Mouse (Mus musculus) gastrocnemius, postnatal 25 days (tissue): ENCODE results near the gene Cpb2. TPM values are rescaled to one million over a fixed set of nuclear protein-coding genes. Genes with fewer than 3 reads are reported as not detected.

Source experiments
- DNase-seq: peaks from one replicate; pipeline ENCODE4 v3.0.0; 2022
- long read RNA-seq, 2 experiments: library from polyadenylated mRNA; stranded (forward); transcript quantifications; one replicate each; pipeline ENCODE4 v2.0.0; 2021
- total RNA-seq, 2 experiments: library from RNA; stranded (reverse); gene quantifications; 1 replicate in 1 of 2; 2 replicates in 1 of 2; pipeline ENCODE4 v1.2.3; 2021

Cpb2 gene
- total RNA-seq: not detected
- long read RNA-seq, experiment 1: 0 reads
- long read RNA-seq, experiment 2: 0 reads

- DNase-seq: no peak
Measured at GRCm38 (mm10) chr14:75242087-75242486, at the start of gene Cpb2. Gene Cpb2 (plus strand): TSS chr14:75242287.

DNA sequence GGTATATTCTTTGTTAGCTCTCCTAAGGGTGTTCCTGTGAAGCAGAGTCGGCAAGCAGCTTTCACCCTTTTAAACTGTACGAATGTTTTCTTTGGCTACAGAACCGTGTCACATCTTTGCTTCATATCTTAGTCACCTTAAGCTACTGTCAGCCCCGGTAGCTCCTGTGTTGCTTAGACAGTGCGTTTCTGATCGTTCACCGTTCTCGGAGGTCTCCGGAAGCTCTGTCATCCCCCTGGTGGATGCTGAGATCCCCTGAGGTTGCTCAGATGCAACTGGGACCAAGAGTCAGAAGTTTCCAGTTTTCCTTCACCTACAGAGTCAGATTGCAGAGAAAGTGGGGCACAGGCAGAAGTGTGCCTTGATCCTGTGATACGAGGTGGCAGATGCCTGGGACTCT lies 49.7 kb upstream of the Cpb2 start:
- DNase-seq: no peak

- DNase-seq: no peak
Measured at GRCm38 (mm10) chr14:75192858-75193257, 49.2 kb upstream of the Cpb2 start.

DNA sequence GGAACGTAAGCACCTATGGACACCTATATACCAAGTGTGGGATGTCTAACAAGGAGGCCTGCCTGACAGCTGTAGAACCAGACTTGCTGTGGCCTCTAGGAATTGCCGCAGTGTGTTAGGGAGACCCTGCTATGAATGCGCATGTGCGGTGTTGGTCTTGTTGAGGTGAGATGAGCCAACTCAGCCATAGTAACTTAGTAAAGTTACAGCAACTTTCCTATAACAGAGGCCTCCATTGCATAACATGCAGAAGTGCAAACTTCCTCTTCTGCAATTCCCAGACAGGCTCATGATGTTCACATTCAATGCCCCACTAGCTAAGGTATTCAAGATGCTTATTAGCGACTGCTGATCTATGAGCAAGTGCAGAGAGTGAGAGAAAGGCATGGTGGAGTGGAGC lies 46.6 kb upstream of the Cpb2 start:
- DNase-seq: no peak

GRCm38 (mm10) chr14:75197027-75197426 lies 45.1 kb upstream of the Cpb2 start:
- DNase-seq: no peak

DNA sequence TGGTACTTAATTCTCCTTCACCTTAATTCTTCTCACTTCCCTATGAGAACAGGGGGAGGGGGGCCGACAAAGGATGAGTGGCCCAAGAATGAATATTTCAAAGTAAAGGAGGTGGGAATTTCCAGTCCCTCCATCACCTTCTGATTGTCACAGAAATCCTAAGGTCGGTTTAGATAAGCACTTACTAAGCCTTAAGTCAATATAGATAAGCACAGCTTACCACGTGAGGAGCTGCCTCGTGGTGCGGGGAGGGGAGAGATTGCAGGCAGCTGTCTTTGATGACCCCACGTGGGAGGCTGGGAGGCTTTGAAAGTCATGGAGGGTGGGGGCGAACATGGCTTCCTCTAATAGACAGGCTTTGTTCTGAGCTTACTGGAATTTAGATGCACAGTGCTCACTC lies 44.4 kb upstream of the Cpb2 start:
- no peak for DNase-seq

DNA sequence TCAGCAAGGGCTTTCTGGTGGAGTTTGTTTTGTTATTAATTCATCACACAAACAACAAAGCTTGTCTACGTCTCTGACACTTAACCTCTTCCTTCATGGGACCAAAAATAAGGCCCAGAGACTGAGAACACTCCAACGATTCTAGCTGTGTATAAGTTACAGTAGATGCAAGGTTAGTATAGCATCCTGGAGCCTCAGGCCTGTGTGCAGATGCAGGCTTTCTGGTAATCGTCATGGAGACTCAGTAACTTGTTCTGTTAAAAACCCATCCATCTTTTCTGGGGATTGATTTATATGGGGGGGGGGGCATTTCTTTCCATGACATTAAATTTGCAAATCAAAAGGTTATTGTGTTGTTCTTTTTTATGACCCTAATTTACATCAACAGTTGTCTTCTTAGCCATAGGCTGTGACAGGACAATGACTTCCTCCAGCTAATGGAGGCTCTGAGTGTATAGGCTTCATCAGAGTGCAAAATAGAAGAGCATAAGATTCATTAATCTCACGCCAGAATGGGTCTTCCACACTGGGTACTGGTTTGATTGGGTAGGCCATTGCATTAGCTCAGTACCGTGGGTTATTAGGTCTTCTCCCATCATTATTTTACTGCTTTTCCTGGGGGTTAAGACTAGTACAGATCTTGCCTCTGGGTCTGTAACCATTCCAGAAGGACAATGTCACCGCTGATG lies 36.6 kb upstream of the Cpb2 start:
- DNase-seq: no peak

DNA sequence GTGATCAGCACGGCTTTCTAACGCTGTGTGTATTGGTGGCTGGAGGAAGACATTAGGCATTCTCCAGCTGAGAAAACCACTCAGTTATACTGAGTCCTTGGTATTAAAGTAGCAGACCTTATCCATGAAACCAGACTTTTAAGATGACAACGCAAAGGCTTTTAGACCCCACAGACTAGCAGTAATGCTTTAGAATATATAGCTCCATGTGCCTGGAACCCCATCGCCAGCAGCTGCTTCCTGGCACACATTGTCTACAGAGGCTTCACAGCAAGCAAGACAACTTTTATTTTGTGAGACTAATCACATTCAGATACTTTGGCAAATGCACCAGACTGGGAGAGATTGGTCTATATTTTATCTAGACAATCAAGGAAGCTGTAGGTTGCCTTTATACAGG lies 35.8 kb upstream of the Cpb2 start:
- no peak for DNase-seq

GRCm38 (mm10) chr14:75208572-75209151 lies 33.4 kb upstream of the Cpb2 start:
- no peak for DNase-seq

GRCm38 (mm10) chr14:75213752-75214151 lies 28.3 kb upstream of the Cpb2 start:
- no peak for DNase-seq

GRCm38 (mm10) chr14:75218843-75219242 lies 23.2 kb upstream of the Cpb2 start:
- no peak for DNase-seq

- DNase-seq: no peak
Measured at GRCm38 (mm10) chr14:75219250-75219913, 22.7 kb upstream of the Cpb2 start.

DNA sequence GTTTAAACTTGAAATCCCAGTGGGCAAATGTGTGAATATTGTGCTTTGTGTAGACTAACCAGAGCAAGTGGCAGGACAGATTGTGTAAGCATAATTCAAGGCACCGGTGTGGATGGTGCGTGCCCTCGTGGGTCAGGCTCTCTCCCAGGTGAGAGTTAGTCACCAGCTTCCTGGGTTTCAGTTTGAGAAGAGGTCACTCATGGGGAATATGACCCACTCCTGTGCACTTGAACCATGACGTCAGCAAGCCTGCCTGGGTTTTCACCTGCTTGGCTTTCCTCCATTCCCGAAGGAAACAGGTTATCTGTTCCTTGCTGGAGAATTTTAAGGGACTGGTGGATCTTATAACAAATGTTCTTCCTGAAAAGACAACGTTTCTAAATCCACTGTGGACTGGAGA lies 19.7 kb upstream of the Cpb2 start:
- DNase-seq: no peak

GRCm38 (mm10) chr14:75227453-75228084 lies 14.5 kb upstream of the Cpb2 start:
- DNase-seq: no peak

- DNase-seq: no peak
Measured at GRCm38 (mm10) chr14:75229834-75230233, 12.3 kb upstream of the Cpb2 start.

DNA sequence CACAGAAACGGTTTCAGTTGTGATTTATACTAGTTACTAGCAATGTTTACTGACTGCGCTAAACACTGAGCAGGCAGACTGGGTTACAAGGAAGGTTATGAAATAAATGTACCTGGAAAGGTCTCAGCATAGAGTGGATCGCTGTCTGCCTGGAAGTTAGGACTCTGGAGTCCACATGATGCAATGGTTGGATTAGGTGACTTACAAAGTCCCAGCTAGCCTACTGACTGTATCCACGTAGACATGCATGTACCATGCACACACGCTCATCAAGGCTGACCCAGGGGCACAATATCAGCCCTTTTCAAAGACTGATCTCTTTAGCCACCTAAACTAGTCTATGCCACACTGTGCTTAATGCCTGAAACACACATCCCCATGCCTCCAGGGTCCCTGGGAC lies 9.0 kb upstream of the Cpb2 start:
- DNase-seq: no peak

DNA sequence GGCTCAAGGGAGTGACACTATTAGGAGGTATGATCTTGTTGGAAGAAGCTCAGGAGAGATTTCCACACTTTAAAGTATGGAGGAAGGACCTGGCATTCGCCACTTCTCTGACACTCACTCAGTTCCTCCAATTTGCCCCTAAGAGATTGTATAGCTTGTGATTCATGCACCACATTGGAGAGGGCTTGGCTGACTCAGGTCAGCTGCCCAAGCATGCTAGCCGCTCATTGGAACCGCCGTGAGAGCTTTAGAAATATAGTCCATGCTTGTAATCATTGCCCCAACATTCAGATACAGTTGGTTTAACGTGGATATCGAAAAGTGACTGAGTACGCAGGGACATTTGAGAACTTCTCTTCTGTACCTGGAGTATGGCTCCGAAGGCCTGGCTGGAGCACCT lies 6.5 kb upstream of the Cpb2 start:
- no peak for DNase-seq

DNA sequence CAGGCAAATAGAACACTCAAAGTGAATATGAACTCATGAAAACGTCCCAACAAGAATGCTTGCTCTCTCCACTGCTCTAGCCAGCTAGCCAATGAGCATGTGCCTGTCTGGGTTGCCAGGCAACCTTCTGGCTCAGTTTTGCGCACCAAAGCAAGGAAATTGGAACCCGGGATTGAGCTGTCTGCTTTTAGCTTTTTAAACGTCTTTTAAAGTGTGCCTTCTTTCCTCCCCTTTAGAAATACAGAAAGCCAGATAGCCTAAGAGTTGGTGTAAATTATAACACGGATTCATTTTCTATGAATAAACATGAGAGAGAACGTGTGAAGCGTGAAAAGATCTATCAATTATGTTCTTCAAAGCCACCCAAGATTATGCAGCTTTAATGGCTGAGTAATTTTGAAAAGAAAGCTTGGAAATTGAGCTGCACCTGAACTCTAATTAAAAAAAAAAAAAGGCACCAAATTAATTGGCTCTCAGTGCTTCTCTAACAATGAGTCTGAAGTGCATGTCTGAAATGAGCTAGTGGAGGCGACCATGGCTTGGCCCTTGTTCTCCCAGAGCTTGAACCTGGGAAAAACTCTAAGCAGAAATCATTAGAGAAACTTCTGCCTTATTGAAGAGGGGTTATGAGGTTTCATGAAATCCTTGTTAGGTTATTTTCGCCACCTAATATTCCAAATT lies 6.0 kb upstream of the Cpb2 start:
- DNase-seq: no peak

GRCm38 (mm10) chr14:75236636-75237003 lies 5.5 kb upstream of the Cpb2 start:
- no peak for DNase-seq

- DNase-seq: no peak
Measured at GRCm38 (mm10) chr14:75237096-75237495, 5.0 kb upstream of the Cpb2 start.

DNA sequence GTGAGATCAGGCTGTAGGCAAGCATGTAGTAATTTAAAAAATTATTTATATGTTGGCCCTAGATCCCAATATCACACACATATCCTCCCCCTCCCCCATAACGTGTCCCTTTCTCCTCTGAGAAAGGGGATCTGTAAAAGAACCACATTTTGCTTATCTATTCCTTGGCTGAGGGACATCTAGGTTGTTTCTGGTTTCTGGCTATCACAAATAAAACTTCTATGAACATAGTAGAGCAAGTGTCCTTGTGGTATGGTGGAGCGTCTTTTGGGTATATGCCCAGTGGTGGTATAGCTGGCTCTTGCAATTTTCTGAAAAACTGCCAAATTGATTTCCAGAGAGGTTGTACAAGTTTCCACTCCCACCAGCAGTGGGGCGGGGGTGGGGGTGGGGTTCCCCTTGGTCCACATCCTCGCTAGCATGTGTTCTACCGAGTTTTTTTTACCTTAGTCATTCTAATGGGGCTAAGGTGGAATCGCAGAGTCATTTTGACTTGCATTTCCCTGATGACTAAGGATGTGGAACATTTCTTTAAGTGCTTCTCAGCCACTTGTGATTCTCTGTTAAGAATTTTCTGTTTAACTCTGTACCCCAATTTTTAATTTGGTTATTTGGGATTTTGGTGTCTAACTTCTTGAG lies 3.9 kb upstream of the Cpb2 start:
- DNase-seq: no peak
